Mouse (Mus musculus) CH12.LX (cell line): ENCODE measurements at regions not wholly inside any gene's neighbourhood (a gene's known extent, or its start where the extent isn't known, plus 50 kb on each side); places are given as distances from the start of the nearest gene placed in this dataset.

Experiments used
- DNase-seq: peaks from one replicate; pipeline ENCODE4 v3.0.0-alpha.2; 2013; ENCODE audit errors: extremely low read depth
- H3K27ac ChIP-seq: 2 replicates; pipeline ENCODE4 v1.5.1; 2012; ENCODE audit warnings: low read depth, mild to moderate bottlenecking, control low read depth, moderate library complexity; ENCODE audit not compliant: insufficient read depth
- H3K27me3 ChIP-seq: replicated peaks from 2 replicates; pipeline ENCODE3; 2012; ENCODE audit warnings: inconsistent platforms
- H3K36me3 ChIP-seq, 2 experiments: replicated peaks in 1 of 2; 2 replicates each; pipeline versions ENCODE3 to v1.6.1; 2012; ENCODE audit warnings: inconsistent platforms in 1 of 2, low read length in 1 of 2, mild to moderate bottlenecking in 1 of 2, mixed read lengths in 1 of 2, moderate library complexity in 1 of 2; ENCODE audit not compliant: control insufficient read depth in 1 of 2, insufficient read depth in 1 of 2
- H3K4me1 ChIP-seq, 2 experiments: 2 replicates each; pipeline ENCODE4 v1.6.1; 2012; ENCODE audit warnings: inconsistent platforms in 1 of 2, moderate library complexity in 1 of 2; ENCODE audit not compliant: insufficient read depth in 2 of 2, control insufficient read depth in 1 of 2
- H3K4me2 ChIP-seq: 2 replicates; pipeline ENCODE4 v1.6.1; 2012; ENCODE audit warnings: low read depth, mild to moderate bottlenecking, control low read depth; ENCODE audit not compliant: poor library complexity, insufficient read depth, severe bottlenecking
- H3K4me3 ChIP-seq, 3 experiments: fragments of 150-350 bp in 1 of 3; sonication (generic) in 1 of 3; replicated peaks in 1 of 3; 2 replicates each; pipeline versions ENCODE3 to v1.5.1; 2011 to 2012; ENCODE audit warnings: low read depth in 2 of 3, low read length in 2 of 3, mild to moderate bottlenecking in 2 of 3, moderate library complexity in 2 of 3, control low read depth in 1 of 3, improper control_type of control experiment in 1 of 3, inconsistent platforms in 1 of 3, mixed read lengths in 1 of 3; ENCODE audit not compliant: poor library complexity in 1 of 3
- H3K79me2 ChIP-seq: replicated peaks from 2 replicates; pipeline ENCODE4 v1.6.1; 2012; ENCODE audit warnings: mild to moderate bottlenecking, moderate library complexity; ENCODE audit not compliant: control insufficient read depth, poor library complexity, insufficient read depth, severe bottlenecking; ENCODE audit errors: extremely low read depth
- H3K9ac ChIP-seq: 2 replicates; pipeline ENCODE4 v1.6.1; 2012; ENCODE audit warnings: low read depth, mild to moderate bottlenecking, control low read depth, moderate library complexity; ENCODE audit not compliant: insufficient read depth
- H3K9me3 ChIP-seq: replicated peaks from 2 replicates; pipeline ENCODE3; 2012; ENCODE audit warnings: low read length, inconsistent platforms, mixed read lengths
- CHD1 ChIP-seq: IDR thresholded peaks from 2 replicates; pipeline ENCODE4 v1.6.1; 2012; ENCODE audit warnings: low read depth, low read length, improper control_type of control experiment, inconsistent platforms
- CHD2 ChIP-seq: IDR thresholded peaks from 2 replicates; pipeline ENCODE4 v1.6.1; 2011; ENCODE audit warnings: low read length, improper control_type of control experiment
- ETS1 ChIP-seq: conservative IDR thresholded peaks from 2 replicates; pipeline ENCODE4 v1.6.1; 2012; ENCODE audit warnings: low read depth, mild to moderate bottlenecking, inconsistent platforms, low read length, improper control_type of control experiment, moderate library complexity
- GABPA ChIP-seq: IDR thresholded peaks from 2 replicates; pipeline ENCODE4 v1.6.1; 2012; ENCODE audit warnings: low read depth, low read length, improper control_type of control experiment, inconsistent platforms; ENCODE audit not compliant: insufficient replicate concordance
- HCFC1 ChIP-seq: IDR thresholded peaks from 2 replicates; pipeline ENCODE4 v1.6.1; 2012; ENCODE audit warnings: low read depth, mild to moderate bottlenecking, inconsistent platforms, low read length, improper control_type of control experiment
- IRF4 ChIP-seq: IDR thresholded peaks from 2 replicates; pipeline ENCODE4 v1.6.1; 2014; ENCODE audit warnings: low read depth, mild to moderate bottlenecking, inconsistent platforms, low read length, improper control_type of control experiment
- JUN ChIP-seq: IDR thresholded peaks from 2 replicates; pipeline ENCODE4 v1.6.1; 2011; ENCODE audit warnings: low read depth, mild to moderate bottlenecking, low read length, improper control_type of control experiment, moderate library complexity; ENCODE audit not compliant: insufficient read depth
- KAT2A ChIP-seq: IDR thresholded peaks from 2 replicates; pipeline ENCODE4 v1.6.1; 2012; ENCODE audit warnings: low read length, improper control_type of control experiment, inconsistent platforms; ENCODE audit not compliant: insufficient replicate concordance
- MAX ChIP-seq: IDR thresholded peaks from 2 replicates; pipeline ENCODE4 v1.6.1; 2011; ENCODE audit warnings: low read length, improper control_type of control experiment
- MAZ ChIP-seq: IDR thresholded peaks from 2 replicates; pipeline ENCODE4 v1.6.1; 2012; ENCODE audit warnings: low read depth, mild to moderate bottlenecking, inconsistent platforms, low read length, improper control_type of control experiment, moderate library complexity
- MXI1 ChIP-seq: IDR thresholded peaks from 2 replicates; pipeline ENCODE4 v1.6.1; 2011; ENCODE audit warnings: mild to moderate bottlenecking, low read depth, low read length, improper control_type of control experiment
- MYC ChIP-seq: IDR thresholded peaks from 2 replicates; pipeline ENCODE4 v1.6.1; 2011; ENCODE audit warnings: low read depth, mild to moderate bottlenecking, improper control_type of control experiment, low read length
- NRF1 ChIP-seq: IDR thresholded peaks from 2 replicates; pipeline ENCODE4 v1.6.1; 2014; ENCODE audit warnings: low read depth, mild to moderate bottlenecking, inconsistent platforms, low read length, improper control_type of control experiment, moderate library complexity
- PAX5 ChIP-seq: IDR thresholded peaks from 2 replicates; pipeline ENCODE4 v1.6.1; 2012; ENCODE audit warnings: low read length, inconsistent platforms, mixed read lengths
- POLR2A ChIP-seq: IDR thresholded peaks from 2 replicates; pipeline ENCODE4 v1.6.1; 2011; ENCODE audit warnings: low read depth, mild to moderate bottlenecking, improper control_type of control experiment, low read length
- POLR2AphosphoS2 ChIP-seq: IDR thresholded peaks from 2 replicates; pipeline ENCODE4 v1.6.1; 2011; ENCODE audit warnings: low read depth, low read length, improper control_type of control experiment
- RAD21 ChIP-seq: IDR thresholded peaks from 2 replicates; pipeline ENCODE4 v1.6.1; 2011; ENCODE audit warnings: low read depth, mild to moderate bottlenecking, low read length, improper control_type of control experiment, moderate library complexity
- SIN3A ChIP-seq: IDR thresholded peaks from 2 replicates; pipeline ENCODE4 v1.6.1; 2012; ENCODE audit warnings: low read length, improper control_type of control experiment, inconsistent platforms
- SMC3 ChIP-seq: IDR thresholded peaks from 2 replicates; pipeline ENCODE4 v1.6.1; 2011; ENCODE audit warnings: low read depth, low read length, improper control_type of control experiment
- TBP ChIP-seq: conservative IDR thresholded peaks from 2 replicates; pipeline ENCODE4 v1.6.1; 2011; ENCODE audit warnings: low read depth, low read length, improper control_type of control experiment
- TCF12 ChIP-seq: IDR thresholded peaks from 2 replicates; pipeline ENCODE4 v1.6.1; 2014; ENCODE audit warnings: low read depth, mild to moderate bottlenecking, inconsistent platforms, low read length, improper control_type of control experiment
- UBTF ChIP-seq: IDR thresholded peaks from 2 replicates; pipeline ENCODE4 v1.6.1; 2012; ENCODE audit warnings: low read depth, mild to moderate bottlenecking, inconsistent platforms, low read length, improper control_type of control experiment, moderate library complexity
- USF1 ChIP-seq: IDR thresholded peaks from 2 replicates; pipeline ENCODE4 v1.6.1; 2014; ENCODE audit warnings: low read depth, mild to moderate bottlenecking, inconsistent platforms, low read length, improper control_type of control experiment
- USF2 ChIP-seq: conservative IDR thresholded peaks from 2 replicates; pipeline ENCODE4 v1.6.1; 2011; ENCODE audit warnings: low read depth, low read length, improper control_type of control experiment
- ZC3H11A ChIP-seq: IDR thresholded peaks from 2 replicates; pipeline ENCODE4 v1.6.1; 2012; ENCODE audit warnings: low read depth, mild to moderate bottlenecking, inconsistent platforms, low read length, improper control_type of control experiment
- ZMIZ1 ChIP-seq: IDR thresholded peaks from 2 replicates; pipeline ENCODE4 v1.6.1; 2012; ENCODE audit warnings: low read depth, mild to moderate bottlenecking, inconsistent platforms, low read length, improper control_type of control experiment
- ZNF384 ChIP-seq: IDR thresholded peaks from 2 replicates; pipeline ENCODE4 v1.6.1; 2012; ENCODE audit warnings: low read depth, low read length, improper control_type of control experiment, inconsistent platforms
- dilution Hi-C: fragments of 300-500 bp; cut with MboI; formaldehyde crosslinking; loops from 2 replicates; pipeline ENCODE4 v1.14.3; 2020; ENCODE audit warnings: low sequenced_read_pairs; ENCODE audit not compliant: extremely low pct_unique_long_range_greater_than_20kb, extremely low pct_ligation_motif_present
- in situ Hi-C: fragments of 300-500 bp; cut with MboI; formaldehyde crosslinking; loops from 3 replicates; pipeline ENCODE4 v1.14.3; 2019; ENCODE audit warnings: low sequenced_read_pairs, low pct_ligation_motif_present, low pct_unique_long_range_greater_than_20kb, mixed read lengths

DNA sequence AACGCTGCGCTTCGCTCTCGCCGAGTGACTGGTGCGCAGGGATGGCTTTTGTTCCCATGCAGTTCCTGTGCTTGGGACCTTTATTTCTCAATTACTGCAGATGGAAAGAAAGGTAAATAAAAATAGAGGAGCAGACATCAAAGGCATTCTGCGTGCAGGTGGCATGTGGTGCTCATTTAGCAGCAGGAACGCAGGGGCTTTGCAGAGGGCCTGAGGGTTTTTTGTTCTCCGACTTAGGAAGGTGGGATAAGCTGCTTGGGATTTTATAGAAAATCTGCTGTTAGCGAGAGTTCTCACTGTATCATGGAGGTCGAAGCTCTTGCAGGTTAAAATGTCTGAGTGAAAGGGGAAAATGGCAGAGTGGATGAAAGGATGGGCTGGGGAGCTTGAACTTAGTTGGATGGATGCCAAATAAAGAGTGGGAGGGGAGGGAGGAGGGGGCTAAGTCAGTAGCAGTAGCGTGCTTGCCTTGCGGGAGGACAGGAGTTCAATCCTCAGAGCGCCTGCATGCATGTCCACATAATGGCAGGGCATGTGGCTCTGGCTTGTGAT is 101.9 kb upstream of the Sdk1 start:
- dilution Hi-C loops (no loop called here), in situ Hi-C loops (no loop called here)
- Histone ChIP-seq H3K27me3 (no peaks in the 10 kb centered on the region), H3K4me3 (no peak overlapping the region), H3K79me2 (no peaks in the 10 kb centered on the region), H3K27ac (no peak overlapping the region), H3K9me3 (no peaks in the 10 kb centered on the region), H3K9ac (no peak overlapping the region), H3K4me1 (peaks cover 0 to 3% of the 10 kb centered on the region in 2 experiments; a peak in 1 of 4 replicates), H3K36me3 (no peaks in the 10 kb centered on the region), H3K4me2 (no peak overlapping the region)
- DNase-seq, result no peak
- TF ChIP-seq HCFC1 (no peak), KAT2A (no peak), NRF1 (no peak), SIN3A (no peak), IRF4 (no peak), POLR2A (no peak), ZC3H11A (no peak), CHD2 (no peak), CHD1 (no peak), SMC3 (no peak), ETS1 (no peak), USF2 (no peak), MAX (no peak), MXI1 (no peak), RAD21 (no peak), USF1 (no peak), TCF12 (no peak), ZMIZ1 (no peak), ZNF384 (no peak)

DNA sequence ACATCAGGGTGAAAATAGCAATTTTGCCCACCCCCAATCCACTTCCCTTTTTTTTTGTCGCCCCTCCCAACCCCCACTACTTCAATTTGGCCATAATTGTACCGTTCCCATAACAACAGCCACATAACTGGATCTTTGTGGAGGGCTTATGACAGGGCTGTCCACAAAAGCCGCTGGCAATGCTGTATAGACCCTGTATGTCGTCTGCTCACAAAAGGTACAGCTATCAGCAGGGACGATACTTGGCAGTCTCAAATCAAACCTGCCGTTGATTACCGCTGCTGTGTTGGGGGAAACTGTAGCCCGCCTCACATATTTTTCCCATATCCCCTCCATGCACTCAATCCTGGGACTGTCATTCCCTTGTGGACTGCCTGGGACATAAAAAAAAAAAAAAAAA is 80.9 kb upstream of the Sdk1 start:
- TF ChIP-seq NRF1 (no peak), GABPA (no peak), PAX5 (no peak), TCF12 (no peak), JUN (no peak), MYC (no peak), UBTF (no peak), MAZ (no peak), TBP (no peak), CHD1 (no peak), POLR2AphosphoS2 (no peak), ZNF384 (no peak)
- no peak overlapping the region for H3K9ac ChIP-seq
- no peaks in the 10 kb centered on the region for H3K27me3 ChIP-seq
- H3K27ac ChIP-seq, result no peak overlapping the region
- H3K36me3 ChIP-seq, result no peaks in the 10 kb centered on the region
- H3K4me2 ChIP-seq, result no peak overlapping the region
- no peaks in the 10 kb centered on the region for H3K79me2 ChIP-seq
- H3K4me3 ChIP-seq, result no peak overlapping the region
- no peak for DNase-seq
- H3K9me3 ChIP-seq, result no peaks in the 10 kb centered on the region
- in situ Hi-C loops (no loop called here), dilution Hi-C loops (no loop called here)
- no peaks in the 10 kb centered on the region for H3K4me1 ChIP-seq
